Comparison of ENCODE assay signal across 8 mouse cellular contexts in genomic region chr17:32036509-32037438, GRCm38 (mm10). TPM values are rescaled to one million over a fixed set of nuclear protein-coding genes. Genes with fewer than 3 reads are reported as not detected.
A peak's percentile ranks its signal among the peaks of the same experiment; 100 is the strongest.
DNase-seq lines count a peak whose midpoint lies in the region; ATAC-seq and TF ChIP-seq lines count a peak whose summit lies in the region.

No protein-coding gene starts in this region.

- no peak for TF ChIP-seq EP300 in liver, embryonic 14.5 days (IDR thresholded peaks at IDR 0.05; ENCODE audit: low read depth)

- no peaks in the 10 kb centered on the region for H3K27me3 ChIP-seq in Patski
- H3K27me3 ChIP-seq in forebrain, embryonic 16.5 days (replicated peaks; ENCODE audit: control insufficient read depth, insufficient read depth, low read length) = no peaks in the 10 kb centered on the region
- H3K27me3 ChIP-seq in liver, embryonic 14.5 days (ENCODE audit: control insufficient read depth, insufficient read depth, low read length) = no peaks in the 10 kb centered on the region

- peaks cover 26% of the 10 kb centered on the region for H3K4me1 ChIP-seq in forebrain, embryonic 16.5 days (replicated peaks; ENCODE audit: control insufficient read depth, insufficient read depth, low read length)
- peaks cover 7 to 15% of the 10 kb centered on the region in 2 experiments; a peak in 3 of 4 replicates for H3K4me1 ChIP-seq in liver, embryonic 14.5 days (replicated peaks; ENCODE audit: control insufficient read depth in 2 of 2, insufficient read depth in 2 of 2, low read length in 1 of 2)

- no peak for TF ChIP-seq CTCF in layer of hippocampus, adult 2 months (conservative IDR thresholded peaks at IDR 0.05)
- no peak for TF ChIP-seq CTCF in Patski (IDR thresholded peaks at IDR 0.05)
- no peak for TF ChIP-seq CTCF in liver, embryonic 14.5 days (IDR thresholded peaks at IDR 0.05; ENCODE audit: low read depth)

- H3K4me3 ChIP-seq in layer of hippocampus, adult 2 months = peak overlapping the region; percentile 90
- H3K4me3 ChIP-seq in forebrain, embryonic 16.5 days (replicated peaks; ENCODE audit: low read length) = peak overlapping the region; percentile 83
- H3K4me3 ChIP-seq in liver, embryonic 14.5 days (ENCODE audit: insufficient read depth in 1 of 2, low read depth in 2 of 2, low read length in 2 of 2) = peak overlapping the region; percentile 90 to 95

- peak overlapping the region; percentile 90 for H3K27ac ChIP-seq in layer of hippocampus, adult 2 months
- peak overlapping the region; percentile 83 for H3K27ac ChIP-seq in forebrain, embryonic 16.5 days (ENCODE audit: low read length)
- H3K27ac ChIP-seq in liver, embryonic 14.5 days = no peak overlapping the region

- peak; percentile 62 for ATAC-seq in Patski
- peak; percentile 71 for ATAC-seq in forebrain, embryonic 16.5 days
- peak; percentile 40 for ATAC-seq in liver, embryonic 14.5 days (ENCODE audit: insufficient read depth)

- WGBS in forebrain, embryonic 16.5 days = under 1% methylated on average over 46 of the region's 46 CpGs
- under 1% methylated on average over 46 of the region's 46 CpGs for WGBS in liver, embryonic 14.5 days (ENCODE audit: insufficient replicate concordance)

- H3K36me3 ChIP-seq in forebrain, embryonic 16.5 days (ENCODE audit: control insufficient read depth, insufficient read depth) = no peaks in the 10 kb centered on the region
- H3K36me3 ChIP-seq in liver, embryonic 14.5 days (replicated peaks; ENCODE audit: control insufficient read depth, insufficient read depth, low read depth) = no peaks in the 10 kb centered on the region; the same call in 1 of the 2 replicates

- intact Hi-C loops in gastrocnemius, postnatal 36 days (cut with DNase I) = no loop called here

- H3K9me3 ChIP-seq in forebrain, embryonic 16.5 days (ENCODE audit: control insufficient read depth, low read length) = no peaks in the 10 kb centered on the region
- H3K9me3 ChIP-seq in liver, embryonic 14.5 days (ENCODE audit: control insufficient read depth, low read length) = no peaks in the 10 kb centered on the region

- DNase-seq in layer of hippocampus, adult 2 months (ENCODE audit: low spot score in 2 of 2) = no peak
- no peak for DNase-seq in layer of hippocampus, adult 18-20 months (ENCODE audit: low spot score in 2 of 2)
- no peak for DNase-seq in Patski (ENCODE audit: low read depth, low spot score)
- DNase-seq in liver, embryonic 14.5 days (ENCODE audit: low read depth in 3 of 3, low spot score in 3 of 3) = no peak
- no peak for DNase-seq in urinary bladder, postnatal 10 days (ENCODE audit: low spot score)
- DNase-seq in gastrocnemius, postnatal 36 days = no peak
- DNase-seq in kidney, postnatal 14 days = no peak

- POLR2A ChIA-PET in Patski (lab: Charles Lee) = interaction anchor here (0.7 to 1.1 kb wide), 2 partner anchors 15 to 28 kb away, joined by 3 to 4 read pairs; no protein-coding TSS in a partner anchor

- peak overlapping the region; percentile 83 for H3K9ac ChIP-seq in forebrain, embryonic 16.5 days (replicated peaks; ENCODE audit: low read depth, low read length)
- H3K9ac ChIP-seq in liver, embryonic 14.5 days (replicated peaks) = peak overlapping the region; percentile 57

- in situ Hi-C loops in Patski (cut with MboI; ENCODE audit: low pct_unique_long_range_greater_than_20kb) = no loop called here

- CTCF ChIA-PET in Patski (lab: Charles Lee) = no interaction called here

- H3K4me2 ChIP-seq in forebrain, embryonic 16.5 days (ENCODE audit: low read length) = peak overlapping the region; percentile 99
- peak overlapping the region; percentile 83 for H3K4me2 ChIP-seq in liver, embryonic 14.5 days (ENCODE audit: low read depth)

RNA-seq across cellular contexts. Expression of gene Hsf2bp, which starts 0.6 kb away (rescaled TPM):
- total RNA-seq in layer of hippocampus, adult 2 months (2021) = 1 to 10 TPM in 1 of 2 experiments, under 1 TPM in 1; 0.86 to 1.2 TPM
- under 1 TPM; 0.59 to 0.96 TPM for total RNA-seq in layer of hippocampus, adult 18-20 months (2021)
- polyA plus RNA-seq in Patski (2021) = 0.64 TPM
- polyA plus RNA-seq in forebrain, embryonic 16.5 days (2015; fragmentation: Nextera tagmentation; extraction: Ambion mirVana) = 0.84 and 0.93 TPM in 2 replicates
- polyA plus RNA-seq in liver, embryonic 14.5 days (2012; rRNA removed) = 0.07 and 0.23 TPM in 2 replicates
- polyA plus RNA-seq in liver, embryonic 14.5 days (2014; fragmentation: Nextera tagmentation; extraction: Ambion mirVana) = 0.10 and 0.28 TPM in 2 replicates
- total RNA-seq in gastrocnemius, postnatal 36 days (2021) = under 1 TPM; 0.59 to 0.67 TPM

RNA-seq across cellular contexts. Expression of gene Rrp1b, which starts 0.9 kb away (rescaled TPM):
- total RNA-seq in layer of hippocampus, adult 2 months (2021) = 10 to 100 TPM; 19.3 to 22.5 TPM
- total RNA-seq in layer of hippocampus, adult 18-20 months (2021) = 10 to 100 TPM; 17.7 to 17.8 TPM
- polyA plus RNA-seq in Patski (2021) = 29.2 TPM
- polyA plus RNA-seq in forebrain, embryonic 16.5 days (2015; fragmentation: Nextera tagmentation; extraction: Ambion mirVana) = 42.0 and 42.7 TPM in 2 replicates
- polyA plus RNA-seq in liver, embryonic 14.5 days (2012; rRNA removed) = 5.2 and 9.1 TPM in 2 replicates
- 17.7 and 22.1 TPM in 2 replicates for polyA plus RNA-seq in liver, embryonic 14.5 days (2014; fragmentation: Nextera tagmentation; extraction: Ambion mirVana)
- total RNA-seq in gastrocnemius, postnatal 36 days (2021) = 1 to 10 TPM; 6.8 to 7.0 TPM
